Mouse (Mus musculus): Measurements from ENCODE around the gene Lrrfip1.

DNA sequence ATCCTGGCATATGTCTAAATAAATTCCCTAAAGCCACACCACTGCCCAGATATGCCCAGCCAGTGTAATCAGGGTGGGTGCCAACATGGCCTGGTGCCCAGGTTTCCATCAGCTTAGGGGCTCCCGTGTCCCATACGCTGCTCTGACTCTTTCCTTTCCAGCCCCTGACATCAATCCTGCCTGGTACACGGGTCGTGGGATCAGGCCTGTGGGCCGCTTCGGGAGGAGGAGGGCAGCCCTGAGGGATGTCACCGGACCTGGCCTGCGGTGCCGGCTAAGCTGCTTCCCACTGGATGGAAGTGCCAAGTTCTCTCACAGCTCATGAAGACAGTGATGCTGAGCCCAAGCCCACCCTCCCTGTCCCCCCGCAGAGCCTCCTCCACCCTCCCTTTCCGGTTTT, 44.8 kb upstream of the Lrrfip1 start:
- TF ChIP-seq POLR2A (IDR thresholded peaks at IDR 0.05; ENCODE audit: insufficient read length, low read depth) (no peak), MYOG (IDR thresholded peaks at IDR 0.05; ENCODE audit: control insufficient read depth in 1 of 3, insufficient read depth in 1 of 3, insufficient read length in 2 of 3, low read depth in 2 of 3) (no peak), CEBPB (IDR thresholded peaks at IDR 0.05; ENCODE audit: insufficient read depth, poor library complexity, severe bottlenecking) (no peak), TCF12 (IDR thresholded peaks at IDR 0.05; ENCODE audit: insufficient read depth, poor library complexity, severe bottlenecking) (no peak)
